21 mouse cellular contexts compared by ENCODE assay signal in genomic region chr13:15550027-15550602, GRCm38 (mm10).
DNase-seq lines count a peak whose midpoint lies in the region; ATAC-seq and TF ChIP-seq lines count a peak whose summit lies in the region.
"Had no signal": no experiment of that assay in that cellular context is flagged by ENCODE, and none has a peak within 500 bp of the region (broad histone marks: within the 10 kb centered on the region; RNA-seq: fewer than 3 reads in every experiment).

No protein-coding gene starts in this region.

- peaks cover 19% of the 10 kb centered on the region for H3K36me3 ChIP-seq in forebrain, embryonic 10.5 days (replicated peaks)
- H3K36me3 ChIP-seq in forebrain, embryonic 16.5 days (ENCODE audit: control insufficient read depth, insufficient read depth): no peaks in the 10 kb centered on the region
- H3K36me3 ChIP-seq in limb, embryonic 14.5 days (ENCODE audit: control insufficient read depth, insufficient read depth, low read length): peaks cover 12% of the 10 kb centered on the region; the same call in 1 of the 2 replicates
- H3K36me3 ChIP-seq: hindbrain, embryonic 15.5 days; limb, embryonic 15.5 days had no signal

- H3K9ac ChIP-seq in forebrain, embryonic 16.5 days (replicated peaks; ENCODE audit: low read depth, low read length): no peak overlapping the region
- no peak overlapping the region for H3K9ac ChIP-seq in limb, embryonic 14.5 days (ENCODE audit: low read depth, low read length, severe bottlenecking)
- H3K9ac ChIP-seq: hindbrain, embryonic 15.5 days; limb, embryonic 15.5 days; liver, embryonic 14.5 days; lung, embryonic 14.5 days had no signal

- no peak for TF ChIP-seq CTCF in left cerebral cortex, adult 2 months (IDR thresholded peaks at IDR 0.05)

- H3K27me3 ChIP-seq in forebrain, embryonic 10.5 days (ENCODE audit: poor library complexity, severe bottlenecking): no peaks in the 10 kb centered on the region
- no peaks in the 10 kb centered on the region for H3K27me3 ChIP-seq in forebrain, embryonic 16.5 days (replicated peaks; ENCODE audit: control insufficient read depth, insufficient read depth, low read length)
- H3K27me3 ChIP-seq in limb, embryonic 14.5 days (ENCODE audit: control insufficient read depth, insufficient read depth, low read length): no peaks in the 10 kb centered on the region
- H3K27me3 ChIP-seq: hindbrain, embryonic 15.5 days; limb, embryonic 15.5 days; megakaryocyte, embryonic 14.5 days had no signal

- DNase-seq in left cerebral cortex, adult 2 months (ENCODE audit: extremely low spot score in 1 of 2, low spot score in 2 of 2): no peak
- DNase-seq in left cerebral cortex, adult 8-10 months (ENCODE audit: low spot score in 2 of 2): no peak
- no peak for DNase-seq in forebrain, embryonic 10.5 days (ENCODE audit: extremely low spot score, low spot score)
- DNase-seq in limb, embryonic 14.5 days (ENCODE audit: low spot score): no peak
- DNase-seq in thymus, postnatal 25 days: no peak
- DNase-seq in spleen, postnatal 14 days (ENCODE audit: low spot score in 2 of 2): no peak
- DNase-seq in left cerebral cortex, postnatal 10 days (ENCODE audit: extremely low spot score in 1 of 2, low spot score in 2 of 2): no peak
- DNase-seq: adrenal gland, postnatal 25 days; cerebellum, adult 11 months; cerebellum, adult 9-11 months; kidney, adult 8-10 months; kidney, postnatal 14 days; layer of hippocampus, postnatal 36 days; lung, embryonic 14.5 days; right cerebral cortex, postnatal 25 days; spleen, adult 18-20 months had no signal

- peak overlapping the region; percentile 24; the same call in 1 of the 2 replicates for H3K27ac ChIP-seq in left cerebral cortex, adult 2 months
- H3K27ac ChIP-seq in forebrain, embryonic 10.5 days: peak overlapping the region; percentile 89
- H3K27ac ChIP-seq in forebrain, embryonic 16.5 days (ENCODE audit: low read length): no peak overlapping the region
- 0 out of 2 replicates have a peak overlapping the region, but pooled peaks have one; percentile 11 for H3K27ac ChIP-seq in limb, embryonic 14.5 days (replicated peaks; ENCODE audit: low read depth, low read length)
- H3K27ac ChIP-seq: hindbrain, embryonic 15.5 days; liver, embryonic 14.5 days had no signal

- no peak for TF ChIP-seq POLR2A in limb, embryonic 14.5 days (IDR thresholded peaks at IDR 0.05; ENCODE audit: borderline replicate concordance, extremely low read depth, insufficient read depth, insufficient read length)

- no peak overlapping the region for H3K4me3 ChIP-seq in left cerebral cortex, adult 2 months
- H3K4me3 ChIP-seq in forebrain, embryonic 10.5 days: peak overlapping the region; percentile 19
- 0 out of 2 replicates have a peak overlapping the region, but pooled peaks have one; percentile 9 for H3K4me3 ChIP-seq in forebrain, embryonic 16.5 days (replicated peaks; ENCODE audit: low read length)
- H3K4me3 ChIP-seq in limb, embryonic 14.5 days (replicated peaks; ENCODE audit: low read length): no peak overlapping the region
- H3K4me3 ChIP-seq: hindbrain, embryonic 15.5 days; limb, embryonic 15.5 days; megakaryocyte, embryonic 14.5 days had no signal

- peaks cover 100% of the 10 kb centered on the region for H3K4me1 ChIP-seq in forebrain, embryonic 10.5 days
- peaks cover 36% of the 10 kb centered on the region for H3K4me1 ChIP-seq in forebrain, embryonic 16.5 days (replicated peaks; ENCODE audit: control insufficient read depth, insufficient read depth, low read length)
- peaks cover 59% of the 10 kb centered on the region for H3K4me1 ChIP-seq in limb, embryonic 14.5 days (ENCODE audit: control insufficient read depth, insufficient read depth, low read length)

- H3K9me3 ChIP-seq in forebrain, embryonic 10.5 days: no peaks in the 10 kb centered on the region
- no peaks in the 10 kb centered on the region for H3K9me3 ChIP-seq in forebrain, embryonic 16.5 days (ENCODE audit: control insufficient read depth, low read length)
- H3K9me3 ChIP-seq in limb, embryonic 14.5 days (ENCODE audit: control insufficient read depth, low read length): no peaks in the 10 kb centered on the region
- H3K9me3 ChIP-seq: hindbrain, embryonic 15.5 days; limb, embryonic 15.5 days; megakaryocyte, embryonic 14.5 days had no signal

- intact Hi-C loops in left cerebral cortex, adult 2 months (cut with DNase I): no loop called here
- intact Hi-C loops in left cerebral cortex, postnatal 10 days (cut with DNase I): loop anchor here (5.0 kb wide), 1 partner anchor 88 kb away; the partner anchor contains the start of gene Gli3

- WGBS in forebrain, embryonic 10.5 days: 30% methylated on average over 8 of the region's 8 CpGs
- WGBS in forebrain, embryonic 16.5 days: 13% methylated on average over 8 of the region's 8 CpGs
- 33% methylated on average over 8 of the region's 8 CpGs for WGBS in limb, embryonic 14.5 days

- peak; percentile 17; the same call in 1 of the 2 replicates for ATAC-seq in forebrain, embryonic 16.5 days
- ATAC-seq in limb, embryonic 14.5 days (ENCODE audit: low FRiP score, low read depth): no peak

- H3K4me2 ChIP-seq in forebrain, embryonic 16.5 days (ENCODE audit: low read length): peak overlapping the region; percentile 27
- H3K4me2 ChIP-seq in limb, embryonic 14.5 days (replicated peaks; ENCODE audit: low read depth, low read length, severe bottlenecking): no peak overlapping the region
- H3K4me2 ChIP-seq: hindbrain, embryonic 15.5 days; limb, embryonic 15.5 days; lung, embryonic 14.5 days had no signal

Comparison
In these comparisons a context has a peak if more than half of its experiments do, and no peak if none do; other contexts are left out.
1. H3K4me3 ChIP-seq: peak in forebrain, embryonic 10.5 days (single experiment) and forebrain, embryonic 16.5 days (single experiment); none in left cerebral cortex, adult 2 months (single experiment) and limb, embryonic 14.5 days (single experiment).